Mouse (Mus musculus): ENCODE measurements at regions not wholly inside any gene's neighbourhood (a gene's known extent, or its start where the extent isn't known, plus 50 kb on each side); places are given as distances from the start of the nearest gene placed in this dataset.

DNA sequence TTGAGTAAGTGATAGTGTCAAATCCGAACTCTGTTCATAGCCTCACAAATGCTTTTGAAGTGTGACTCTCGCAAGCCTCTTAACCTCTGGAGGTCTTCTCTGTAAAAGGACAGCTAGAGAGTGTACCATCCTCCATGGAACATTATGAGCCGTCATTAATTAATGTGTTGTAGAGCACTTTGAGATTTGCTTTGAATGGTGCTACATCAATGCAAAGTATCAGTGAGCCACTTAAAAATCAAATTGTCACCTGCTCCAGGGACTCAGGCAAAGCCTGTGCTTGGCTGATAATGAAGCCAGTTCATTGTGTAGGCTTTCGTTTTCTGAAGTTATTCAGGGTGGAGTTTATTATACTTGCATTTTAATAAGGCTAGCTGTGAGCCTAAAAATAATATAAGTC, 801.8 kb upstream of the B3galt2 start:
- no peak for DNase-seq (ENCODE audit: low spot score in 2 of 2)

DNA sequence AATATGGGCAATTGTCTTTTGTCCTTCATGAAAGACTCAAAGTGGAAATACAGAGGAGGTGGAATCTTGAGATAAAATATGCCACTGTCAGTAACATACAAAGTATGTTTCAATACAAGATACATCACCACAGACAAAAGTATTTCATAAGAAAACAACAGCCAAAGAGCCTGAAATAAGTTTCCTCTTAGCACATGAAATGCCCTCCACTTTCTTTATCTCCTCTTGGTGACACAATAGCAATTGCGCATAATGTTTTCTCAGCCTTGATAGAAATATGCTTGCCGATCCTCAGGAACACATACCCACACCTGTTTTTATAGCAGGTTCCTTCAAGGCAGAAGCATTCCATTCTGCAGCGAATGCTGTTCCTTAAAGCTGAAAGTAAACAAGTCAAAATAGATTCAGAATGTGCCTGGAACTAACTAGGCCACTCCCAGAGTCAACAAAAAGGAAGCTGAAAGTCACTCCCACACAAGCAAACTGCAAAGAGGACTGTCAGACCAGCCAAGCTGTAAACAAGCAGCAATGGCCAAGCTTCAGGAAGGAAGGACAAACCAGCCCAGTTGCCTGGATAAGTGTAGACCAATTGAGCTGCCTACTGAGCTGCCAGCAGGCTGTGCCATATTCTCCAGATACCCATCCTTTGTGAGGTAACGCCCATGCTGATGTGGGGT, 773.3 kb upstream of the B3galt2 start:
- DNase-seq (ENCODE audit: low spot score in 2 of 2), result no peak

DNA sequence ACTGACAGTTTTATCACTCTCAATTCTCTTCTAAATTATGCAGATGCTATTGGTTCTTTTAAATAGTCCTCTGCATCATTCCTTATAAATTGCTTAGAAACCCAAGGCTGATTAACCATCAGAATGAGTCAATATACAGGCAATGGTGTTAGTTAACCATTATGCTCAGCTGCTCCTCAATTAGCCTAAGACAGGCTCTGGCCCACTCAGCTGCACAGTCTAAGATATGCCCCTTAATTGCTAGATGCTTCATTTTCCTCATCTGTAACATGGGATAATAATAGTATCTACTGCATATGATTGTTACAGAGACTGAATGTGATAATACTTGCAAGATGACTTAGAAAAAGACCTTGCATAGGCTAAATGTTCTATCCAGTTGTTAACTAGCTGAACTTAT, 748.6 kb upstream of the B3galt2 start:
- DNase-seq (ENCODE audit: low spot score in 2 of 2), result no peak

DNA sequence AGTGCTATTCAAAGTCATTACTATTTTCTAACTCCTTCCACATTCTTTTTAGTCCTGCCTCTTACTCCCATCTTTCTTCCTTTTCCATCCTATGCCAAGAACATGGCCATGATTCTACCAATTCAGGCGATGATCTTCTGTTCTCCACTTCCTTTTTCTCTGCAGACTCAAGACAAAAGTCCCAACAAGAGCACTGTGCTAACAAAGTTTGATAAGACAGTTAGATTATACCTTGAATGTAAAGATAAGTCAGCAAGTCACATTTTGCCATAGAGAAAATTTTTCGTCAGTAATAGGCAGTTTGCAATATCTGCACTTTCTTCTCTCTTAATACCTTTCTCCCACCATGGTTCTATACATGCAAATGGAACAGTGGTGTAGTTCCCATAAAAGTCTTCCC, 747.3 kb upstream of the B3galt2 start:
- DNase-seq (ENCODE audit: low spot score in 2 of 2), result no peak

DNA sequence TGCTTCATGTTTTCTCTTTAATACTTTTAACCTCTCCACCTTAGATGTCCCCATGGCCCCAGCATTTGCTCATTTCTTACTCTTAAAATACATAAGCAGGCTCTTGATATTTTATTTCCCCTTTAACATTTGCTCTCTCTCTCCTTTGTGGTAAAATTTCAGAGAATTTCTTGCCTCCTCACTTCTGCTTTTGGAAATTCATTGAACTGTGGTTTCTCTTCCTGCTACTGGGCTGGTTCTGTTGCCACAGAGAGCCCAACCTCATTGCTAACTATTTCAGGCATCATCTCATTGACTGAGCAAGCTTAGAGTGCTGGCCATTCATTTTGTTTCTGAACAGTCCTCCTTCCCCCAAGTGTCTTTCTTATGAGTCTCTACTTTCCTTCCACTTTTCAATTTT, 746.3 kb upstream of the B3galt2 start:
- DNase-seq (ENCODE audit: low spot score in 2 of 2), result no peak

DNA sequence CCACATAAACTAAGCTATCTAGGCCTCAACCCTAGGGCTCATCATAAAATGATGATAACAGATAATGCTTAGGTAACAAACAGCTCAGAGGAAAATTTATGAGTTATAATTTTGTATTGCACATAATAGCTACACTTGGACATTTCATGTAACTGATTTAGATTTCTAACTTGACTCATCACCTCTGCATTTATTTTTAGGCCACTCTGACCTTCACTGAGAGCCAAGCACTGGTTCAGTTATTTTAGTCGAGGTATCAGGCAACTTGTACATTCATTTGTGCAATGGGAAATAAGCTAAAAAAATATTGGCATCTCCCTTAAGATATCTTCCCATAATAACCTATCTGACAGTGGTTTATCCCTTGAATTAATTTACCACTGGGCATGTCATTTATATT, 745.4 kb upstream of the B3galt2 start:
- no peak for DNase-seq (ENCODE audit: low spot score in 2 of 2)

DNA sequence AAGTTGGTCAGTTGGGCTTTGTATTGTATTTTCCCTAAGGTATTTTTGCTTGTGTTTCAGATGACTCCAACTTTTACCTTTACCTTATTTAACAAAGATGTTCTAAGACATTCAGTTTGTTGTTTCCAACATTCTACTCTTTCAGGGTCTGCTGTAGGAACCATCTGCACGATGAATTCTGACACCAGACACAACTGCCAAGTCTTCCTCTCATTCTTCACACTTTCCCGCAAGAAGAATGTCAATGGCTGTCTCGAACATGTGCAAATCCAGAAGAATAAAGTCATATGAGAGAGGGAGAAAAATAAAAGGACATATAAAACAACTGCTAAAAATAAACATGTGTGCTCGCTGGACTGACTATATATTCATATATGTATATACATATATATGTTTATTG, 730.6 kb upstream of the B3galt2 start:
- DNase-seq (ENCODE audit: low spot score in 2 of 2), result peak in 1 of 2 experiments; percentile 9

DNA sequence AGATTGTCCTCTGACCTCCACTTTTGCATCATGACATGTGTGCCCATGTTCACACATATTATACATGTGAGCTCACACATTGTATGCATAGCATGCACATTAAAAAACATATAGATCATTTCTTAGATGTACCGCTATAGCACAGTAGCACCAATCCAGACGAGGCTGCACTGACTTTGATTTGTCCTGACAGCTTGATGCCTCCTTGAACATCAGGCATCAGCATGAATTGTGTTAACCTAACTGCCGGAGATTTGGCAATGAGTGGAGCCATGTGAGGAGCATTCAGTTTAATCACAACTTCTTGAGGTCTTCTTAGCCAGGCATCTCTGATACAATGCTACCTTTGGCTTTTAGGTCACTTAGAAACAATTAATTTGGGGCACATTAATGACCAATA, 683.8 kb upstream of the B3galt2 start:
- no peak for DNase-seq (ENCODE audit: low spot score in 2 of 2)

DNA sequence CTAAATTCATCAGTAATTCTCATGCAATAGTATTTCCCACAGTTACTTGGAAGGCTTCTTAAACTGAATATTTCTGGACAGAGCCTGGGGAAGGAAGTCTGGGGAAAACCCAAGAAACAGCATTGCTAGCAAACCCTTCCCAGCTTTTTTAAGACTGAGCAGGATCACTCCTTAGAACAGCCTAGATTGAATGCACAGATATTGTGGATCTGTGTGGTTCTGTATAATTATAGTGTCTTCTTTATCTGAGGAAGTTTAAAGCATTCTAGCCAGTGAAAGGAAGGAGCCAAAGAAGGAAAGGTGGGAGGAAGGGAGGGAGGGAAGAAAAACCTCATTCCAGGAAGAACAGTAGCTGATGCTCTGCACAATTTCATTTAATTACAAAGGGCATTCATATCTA, 669.0 kb upstream of the B3galt2 start:
- no peak for DNase-seq (ENCODE audit: low spot score in 2 of 2)

DNA sequence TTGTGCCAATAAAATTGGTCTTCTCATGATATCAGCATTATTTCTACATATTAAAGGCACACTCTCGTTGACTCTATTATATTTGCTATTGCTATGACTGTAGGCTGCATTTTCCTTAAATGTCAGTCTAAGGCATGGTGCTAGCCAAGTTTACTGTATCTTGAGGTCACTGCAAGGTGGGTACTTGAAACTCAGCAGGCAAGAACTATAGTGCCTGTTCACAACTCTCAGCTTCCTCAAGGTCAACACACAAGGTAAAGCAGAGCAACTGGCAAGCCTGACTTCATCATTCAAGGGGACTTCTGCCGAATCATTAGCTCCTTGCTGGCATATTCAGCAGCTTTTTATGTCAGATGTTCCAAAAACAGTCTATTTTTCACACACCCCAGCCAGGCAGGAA, 667.1 kb upstream of the B3galt2 start:
- DNase-seq (ENCODE audit: low spot score in 2 of 2), result no peak

DNA sequence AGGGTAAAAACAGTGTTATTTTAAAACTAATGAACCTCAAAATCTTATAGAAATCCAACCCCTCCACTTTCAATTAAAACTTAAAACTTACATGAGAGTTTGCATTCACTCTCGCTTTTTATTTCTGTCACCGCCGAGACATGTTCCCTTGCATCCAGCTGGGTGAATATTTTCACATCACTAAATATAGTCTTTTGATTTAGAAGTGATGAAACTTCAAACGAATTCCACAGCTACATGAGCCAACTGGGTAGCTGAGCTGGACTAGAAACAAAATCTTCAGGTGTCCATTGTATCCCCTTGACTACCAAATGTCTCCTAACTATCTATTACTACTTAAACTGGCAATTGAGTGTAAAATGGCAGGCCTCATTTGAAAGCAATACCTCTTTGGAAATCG, 657.5 kb upstream of the B3galt2 start:
- DNase-seq (ENCODE audit: low spot score in 2 of 2), result peak in 1 of 2 experiments; percentile 14

DNA sequence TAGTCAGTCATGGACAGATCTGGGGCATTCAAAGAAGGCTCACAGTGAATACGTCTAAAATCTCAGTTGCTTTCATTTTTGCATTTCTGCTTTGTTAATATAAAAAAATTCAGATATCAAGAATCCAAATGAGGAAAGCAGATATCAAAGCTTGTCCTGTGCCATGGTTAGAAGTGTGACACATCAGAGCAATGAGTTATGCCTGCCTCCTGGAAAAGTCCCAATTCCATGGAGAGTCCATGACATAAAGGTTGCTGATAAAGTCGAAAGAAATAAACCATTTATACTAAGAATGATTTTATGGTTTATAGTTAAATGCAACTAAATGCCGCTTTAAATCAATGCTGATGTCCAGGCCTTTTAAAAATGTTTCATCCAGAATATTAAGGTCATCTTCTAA, 656.8 kb upstream of the B3galt2 start:
- no peak for DNase-seq (ENCODE audit: low spot score in 2 of 2)

DNA sequence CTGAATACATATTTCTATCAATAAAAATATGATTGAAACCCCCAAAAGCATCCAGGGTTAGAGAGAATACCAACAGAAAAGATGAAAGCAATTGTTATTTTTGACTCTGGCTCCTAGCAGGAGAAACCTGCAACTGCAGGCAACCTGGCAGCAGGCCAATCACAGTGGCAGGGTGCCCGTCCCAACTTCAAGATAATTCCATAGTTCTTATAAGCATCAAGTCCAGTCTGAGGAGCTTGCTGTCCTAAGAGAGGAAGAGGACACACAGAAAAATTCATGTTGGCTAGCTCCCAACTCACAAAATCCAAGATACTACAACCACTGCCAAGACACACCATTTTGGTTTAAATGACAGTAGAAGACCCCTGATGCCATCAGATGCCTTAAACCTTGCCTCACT, 654.9 kb upstream of the B3galt2 start:
- peak in 1 of 2 experiments; percentile 30 for DNase-seq (ENCODE audit: low spot score in 2 of 2)

DNA sequence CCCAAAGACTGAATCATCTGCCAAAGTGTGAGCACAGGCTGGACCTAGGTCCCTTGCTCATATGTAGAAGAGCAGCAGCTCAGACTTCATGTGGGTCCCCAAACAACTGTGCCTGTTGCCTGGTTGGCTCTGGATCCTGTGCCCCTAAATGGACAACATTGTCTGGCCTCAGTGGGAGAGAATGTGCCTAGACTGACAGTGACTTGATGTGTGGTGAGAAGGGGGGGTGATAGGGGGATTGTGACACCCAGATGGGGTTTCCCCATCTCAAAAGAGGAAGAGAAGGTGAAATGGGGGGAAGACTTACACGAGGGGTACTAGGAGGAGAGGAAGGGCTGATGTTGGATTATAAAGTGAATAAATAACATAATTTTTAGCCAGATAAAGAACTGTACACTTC, 640.2 kb upstream of the B3galt2 start:
- no peak for DNase-seq (ENCODE audit: low spot score in 2 of 2)

DNA sequence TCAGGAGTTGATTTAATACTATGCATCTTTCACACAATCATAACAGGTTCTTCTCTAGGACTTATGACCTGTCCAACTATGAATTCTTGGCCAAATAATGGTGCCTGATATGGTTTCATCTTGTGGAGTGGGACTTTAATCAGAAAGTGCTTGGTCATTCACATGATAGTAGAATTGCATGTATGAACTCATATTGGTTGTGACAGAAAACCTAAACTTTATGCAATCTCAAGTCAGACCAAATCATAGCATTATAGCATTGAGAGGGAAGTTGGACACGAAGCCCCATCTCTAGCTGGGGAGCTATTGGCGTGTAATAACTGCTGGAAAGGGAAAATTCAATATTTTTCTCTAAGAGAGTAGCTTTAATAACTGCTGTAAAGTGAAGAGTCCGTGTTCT, 639.4 kb upstream of the B3galt2 start:
- DNase-seq (ENCODE audit: low spot score in 2 of 2), result no peak

DNA sequence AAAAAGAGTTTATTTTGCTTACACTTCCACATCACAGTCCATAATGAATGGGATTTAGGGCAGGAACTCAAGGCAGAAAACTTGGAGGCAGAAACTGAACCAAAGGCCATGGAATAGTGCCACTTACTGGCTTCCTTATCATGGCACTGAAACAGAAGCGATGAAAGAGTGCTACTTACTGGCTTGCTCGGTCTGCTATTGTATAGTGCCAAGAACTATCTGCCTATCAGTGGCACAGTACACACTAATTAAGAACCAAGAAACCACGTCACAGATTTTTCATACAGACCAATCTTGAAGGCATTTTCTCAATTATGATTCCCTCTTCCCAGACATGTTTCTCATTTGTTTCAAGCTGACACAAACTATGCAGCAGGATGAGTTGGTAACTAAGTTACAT, 634.4 kb upstream of the B3galt2 start:
- no peak for DNase-seq (ENCODE audit: low spot score in 2 of 2)

DNA sequence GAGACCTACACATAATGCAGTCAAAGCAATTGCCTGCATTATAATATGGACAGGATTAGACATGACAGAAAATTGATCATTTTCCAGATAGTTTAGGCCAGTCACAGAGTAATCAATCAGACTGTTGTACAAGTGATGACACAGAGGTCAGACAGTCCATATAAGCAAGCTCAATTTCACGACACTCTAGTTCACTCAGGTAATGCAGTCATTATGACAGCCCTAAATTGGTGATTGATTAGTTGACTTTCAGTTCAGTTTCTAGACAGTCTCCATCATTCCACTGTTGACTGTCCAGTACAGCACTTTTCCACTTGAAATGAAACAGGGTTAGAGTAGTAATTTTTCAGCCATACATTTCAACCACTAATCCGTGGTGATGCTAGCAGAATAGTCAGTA, 620.5 kb upstream of the B3galt2 start:
- no peak for DNase-seq (ENCODE audit: low spot score in 2 of 2)

DNA sequence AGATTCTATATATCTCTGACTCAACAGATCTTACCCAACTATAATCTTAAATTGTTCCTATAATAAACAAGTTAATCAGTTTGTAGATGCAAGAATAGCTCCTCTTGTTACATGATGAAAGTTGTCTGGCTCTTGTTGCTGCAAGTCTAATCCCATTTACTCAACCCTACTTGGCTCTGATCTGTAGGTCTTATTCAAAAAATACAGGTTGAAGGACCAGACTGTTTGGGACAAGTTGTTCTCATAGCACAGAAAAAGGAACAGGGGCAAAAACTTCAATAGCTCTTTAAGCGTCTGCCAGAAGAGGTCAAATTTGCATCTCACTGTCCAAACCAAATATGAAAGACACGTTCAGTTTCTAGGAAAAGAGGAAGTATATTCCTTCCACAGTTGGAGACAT, 587.3 kb upstream of the B3galt2 start:
- DNase-seq (ENCODE audit: low spot score in 2 of 2), result peak; percentile 3 to 6

DNA sequence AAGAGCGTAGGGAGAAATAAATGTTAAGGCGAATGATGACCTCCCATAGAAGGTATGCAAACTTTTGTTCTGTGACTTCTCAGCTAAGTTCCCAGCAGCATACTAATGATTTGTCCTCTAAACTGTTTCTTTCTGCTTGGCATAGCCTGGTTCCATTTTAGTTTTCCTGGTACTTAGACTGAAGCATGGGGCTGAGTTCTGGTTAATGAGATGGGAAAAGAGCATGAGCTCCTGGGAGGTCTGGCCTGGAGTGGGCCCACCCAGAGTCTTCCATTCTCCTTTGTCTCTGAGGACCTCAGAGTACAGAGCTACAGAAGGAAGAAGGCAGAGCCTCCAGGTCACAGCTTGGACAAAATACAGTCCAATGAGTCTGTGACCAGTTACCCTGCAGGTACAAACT, 586.9 kb upstream of the B3galt2 start:
- DNase-seq (ENCODE audit: low spot score in 2 of 2), result peak; percentile 14 to 20

DNA sequence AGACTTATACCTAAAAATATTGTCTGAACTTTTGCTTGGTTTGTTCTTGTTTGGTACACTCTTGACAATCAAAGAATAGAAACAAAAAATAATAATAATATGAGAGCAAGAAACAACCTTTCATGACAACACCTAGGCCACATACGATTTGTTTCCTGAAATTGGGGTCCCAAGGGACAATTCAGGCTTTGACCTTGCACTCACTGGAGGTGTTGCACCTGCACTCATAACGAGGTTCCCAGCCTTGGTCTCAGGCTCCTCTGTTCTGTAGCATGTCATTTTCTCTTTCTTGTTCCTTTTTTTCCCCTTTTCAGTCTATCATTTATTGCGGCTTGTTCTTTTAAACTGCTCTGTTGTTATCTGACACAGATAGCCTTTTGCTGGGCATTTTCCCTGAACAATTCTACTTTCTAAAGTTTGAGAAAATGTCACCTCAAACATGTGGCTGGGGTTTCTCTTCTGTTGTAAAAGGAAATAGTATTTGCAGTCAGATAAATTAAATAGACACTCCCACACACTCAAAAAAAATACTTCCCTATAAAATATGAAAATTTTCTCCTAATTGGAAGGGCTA, 585.9 kb upstream of the B3galt2 start:
- DNase-seq (ENCODE audit: low spot score in 2 of 2), result no peak

DNA sequence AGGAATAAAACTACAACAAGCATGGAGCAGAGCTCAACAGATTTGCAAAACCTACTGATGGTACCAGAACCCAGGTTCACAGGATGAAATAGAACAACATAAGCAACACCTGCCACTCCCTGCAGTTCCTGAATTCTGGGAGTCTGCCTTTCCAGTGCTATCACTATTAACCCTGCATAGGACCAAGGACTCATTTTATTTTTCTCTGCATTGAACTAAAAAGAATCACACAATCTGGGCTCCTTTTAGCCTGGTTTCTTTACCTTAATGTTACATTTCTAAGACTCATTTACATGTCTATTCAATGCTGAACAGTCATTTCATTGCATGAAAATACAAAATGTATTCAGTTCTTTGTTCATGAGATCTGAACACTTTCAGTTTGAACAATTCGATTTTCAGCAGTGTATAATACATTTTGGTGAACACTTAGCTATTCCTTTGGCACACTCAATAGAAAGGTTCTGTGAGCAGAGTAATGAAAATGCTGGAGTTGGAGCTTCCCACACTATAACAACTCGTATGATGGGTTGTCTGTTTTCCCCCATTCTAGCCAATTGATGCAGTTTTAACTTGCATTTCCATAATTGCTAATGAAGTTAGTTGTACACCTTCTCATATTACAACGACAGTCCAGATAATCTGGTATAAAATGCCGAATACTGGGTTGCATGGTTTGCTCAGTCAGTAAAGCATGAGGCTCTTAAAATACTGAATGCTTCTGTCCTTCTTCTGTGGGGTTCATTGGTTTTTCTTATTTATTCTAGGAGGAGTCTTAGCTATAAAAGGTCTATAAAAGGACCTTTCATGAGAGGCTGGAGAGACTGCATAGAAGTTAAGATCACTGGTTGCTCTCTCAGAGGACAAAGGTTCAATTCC, 579.5 kb upstream of the B3galt2 start:
- DNase-seq (ENCODE audit: low spot score in 2 of 2), result no peak

DNA sequence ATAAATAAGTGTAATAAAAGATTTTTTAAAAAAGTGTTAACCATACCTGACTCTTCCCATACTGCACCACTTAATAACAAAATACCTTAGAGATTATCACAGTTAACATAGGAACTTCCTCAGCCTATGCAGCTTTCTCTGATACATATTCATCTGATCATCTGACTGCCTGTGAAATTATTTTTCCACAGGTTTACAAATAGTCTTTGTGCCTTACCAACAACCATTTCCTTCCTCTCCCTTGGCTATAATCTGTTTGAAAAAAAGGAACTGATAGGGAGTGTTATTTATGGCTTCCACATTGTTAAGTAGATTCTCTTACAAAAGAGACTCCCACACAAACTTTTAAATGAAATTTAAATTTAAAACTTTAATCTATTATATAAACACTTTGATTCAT, 575.0 kb upstream of the B3galt2 start:
- DNase-seq (ENCODE audit: low spot score in 2 of 2), result no peak

DNA sequence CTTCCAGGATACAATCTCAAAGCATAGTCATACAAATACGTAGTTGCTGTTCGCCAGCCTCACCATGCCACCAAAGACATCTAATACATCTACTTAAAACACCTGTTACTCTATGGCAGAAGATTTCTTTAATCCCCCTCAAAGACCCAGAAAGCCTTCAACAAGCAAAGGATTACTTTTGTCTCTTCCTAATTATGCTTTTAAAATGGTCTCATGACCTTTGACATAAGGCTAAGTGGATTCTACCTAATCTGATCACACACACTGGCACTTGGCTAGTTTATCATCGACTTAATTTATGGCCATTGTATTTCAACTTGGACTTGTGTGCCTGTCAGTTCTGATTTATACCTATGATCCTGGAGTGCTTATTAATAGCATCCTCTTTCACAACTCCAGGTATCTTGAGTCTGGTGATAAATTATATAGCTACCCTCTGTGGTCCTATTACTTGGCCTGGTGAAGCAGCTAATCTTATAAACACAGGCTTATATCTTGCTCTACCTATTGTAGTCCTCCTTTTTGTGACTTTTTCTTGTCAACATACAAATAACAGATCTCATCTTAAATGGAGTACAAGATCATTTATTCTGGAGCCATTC, 568.6 kb upstream of the B3galt2 start:
- DNase-seq (ENCODE audit: low spot score in 2 of 2), result no peak

Measured in left cerebral cortex, adult 9 months (tissue).